Mouse (Mus musculus) olfactory bulb, adult 2 months (tissue): ENCODE data around the gene Cby1.

Source experiments
- CTCF ChIP-seq: fragments of 200-500 bp; IDR thresholded peaks from 2 replicates; pipeline ENCODE4 v1.5.1; 2012; ENCODE audit warnings: low read depth, mild to moderate bottlenecking, low read length, moderate library complexity; ENCODE audit not compliant: insufficient read depth
- POLR2A ChIP-seq: fragments of 200-500 bp; IDR thresholded peaks from 2 replicates; pipeline ENCODE4 v1.6.1; 2012; ENCODE audit warnings: mild to moderate bottlenecking, low read depth, low read length, moderate library complexity; ENCODE audit not compliant: insufficient read depth

DNA sequence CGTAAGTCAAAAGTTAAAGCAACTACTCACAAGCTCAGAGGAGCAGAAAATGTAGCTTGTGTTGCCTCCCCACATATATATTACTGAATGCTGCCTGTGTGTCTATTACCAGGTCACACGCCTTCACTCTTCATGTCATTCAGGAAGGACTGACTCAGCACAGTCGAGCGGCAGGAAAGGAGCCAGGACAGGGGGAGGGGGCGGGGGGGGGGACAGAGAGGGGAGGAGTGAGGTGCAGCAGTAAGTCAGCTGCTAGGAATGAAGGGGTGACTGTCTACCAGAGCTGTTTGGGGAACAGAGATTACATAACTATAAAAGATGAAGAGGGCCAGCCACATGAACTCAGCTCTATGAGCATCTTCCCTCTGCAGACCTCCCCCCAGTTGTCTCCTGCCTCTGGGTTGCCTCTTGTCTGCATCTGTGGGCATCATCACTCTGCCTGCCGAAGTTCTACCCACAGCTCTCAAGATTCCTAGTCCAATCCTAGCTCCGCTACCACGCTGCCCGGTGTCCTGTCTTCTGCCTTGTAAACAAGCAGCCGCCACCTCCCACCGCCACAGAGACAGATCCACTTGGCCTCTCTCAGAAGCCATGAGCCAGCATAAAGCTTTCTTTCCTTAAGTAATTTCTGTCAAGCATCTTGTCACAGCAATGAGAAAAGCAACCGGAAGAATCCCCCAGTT lies 17.7 kb upstream of the Cby1 start:
- TF ChIP-seq CTCF = no peak
- no peak for TF ChIP-seq POLR2A
